In genomic region chr7:30459484-30459883, GRCm38 (mm10) we compare ENCODE assay signal across 33 mouse cellular contexts. TPM values are rescaled to one million over a fixed set of nuclear protein-coding genes. Genes with fewer than 3 reads are reported as not detected.
DNase-seq lines count a peak whose midpoint lies in the region; ATAC-seq and TF ChIP-seq lines count a peak whose summit lies in the region.
"Had no signal": no experiment of that assay in that cellular context is flagged by ENCODE, and none has a peak within 500 bp of the region (broad histone marks: within the 10 kb centered on the region; RNA-seq: fewer than 3 reads in every experiment).

No protein-coding gene starts in this region.

- no peak overlapping the region for H3K27ac ChIP-seq in kidney, embryonic 15.5 days
- H3K27ac ChIP-seq in kidney, adult 2 months (ENCODE audit: insufficient read depth, low read depth, low read length): no peak overlapping the region
- H3K27ac ChIP-seq in neural tube, embryonic 11.5 days (ENCODE audit: low read depth, low read length): no peak overlapping the region
- no peak overlapping the region for H3K27ac ChIP-seq in neural tube, embryonic 15.5 days (replicated peaks)
- H3K27ac ChIP-seq in ES-E14 (ENCODE audit: insufficient read depth, low read depth, low read length, poor library complexity, severe bottlenecking): no peak overlapping the region; the same call in 1 of the 2 replicates
- H3K27ac ChIP-seq: forebrain, embryonic 10.5 days; gastrocnemius, adult 2 months; hindbrain, embryonic 15.5 days had no signal

- in situ Hi-C loops in ES-E14 (cut with MboI; ENCODE audit: low sequenced_read_pairs in 2 of 2, unreplicated experiment in 2 of 2): no loop called here

- no peak overlapping the region for H3K9ac ChIP-seq in kidney, embryonic 15.5 days
- peak overlapping the region; percentile 32 for H3K9ac ChIP-seq in neural tube, embryonic 11.5 days (ENCODE audit: low read length)
- H3K9ac ChIP-seq in neural tube, embryonic 15.5 days (replicated peaks): no peak overlapping the region
- H3K9ac ChIP-seq in ES-E14 (ENCODE audit: insufficient read depth, low read depth, low read length, poor library complexity, severe bottlenecking): peak overlapping the region; percentile 18; the same call in 1 of the 2 replicates
- H3K9ac ChIP-seq: forebrain, postnatal 0 days; hindbrain, embryonic 15.5 days had no signal

- peaks cover 21% of the 10 kb centered on the region for H3K4me1 ChIP-seq in kidney, embryonic 15.5 days
- H3K4me1 ChIP-seq in kidney, adult 2 months (ENCODE audit: control insufficient read depth, insufficient read depth, low read length): no peaks in the 10 kb centered on the region
- H3K4me1 ChIP-seq in neural tube, embryonic 11.5 days (ENCODE audit: control insufficient read depth, insufficient read depth, low read length): peaks cover 10% of the 10 kb centered on the region
- H3K4me1 ChIP-seq in neural tube, embryonic 15.5 days: peaks cover 22% of the 10 kb centered on the region
- H3K4me1 ChIP-seq in ES-E14 (ENCODE audit: control insufficient read depth in 2 of 2, insufficient read depth in 2 of 2, low read length in 2 of 2, poor library complexity in 1 of 2): peaks cover 10 to 42% of the 10 kb centered on the region in 2 experiments

- H3K4me3 ChIP-seq in kidney, embryonic 15.5 days (replicated peaks): no peak overlapping the region
- H3K4me3 ChIP-seq in kidney, adult 2 months (ENCODE audit: insufficient read depth, low read depth, low read length): no peak overlapping the region
- no peak overlapping the region for H3K4me3 ChIP-seq in neural tube, embryonic 11.5 days (ENCODE audit: low read depth, low read length)
- no peak overlapping the region for H3K4me3 ChIP-seq in neural tube, embryonic 15.5 days (replicated peaks)
- H3K4me3 ChIP-seq in ES-E14 (ENCODE audit: insufficient read depth in 1 of 2, low read depth in 1 of 2, low read length in 2 of 2, poor library complexity in 1 of 2, severe bottlenecking in 1 of 2): no peak overlapping the region
- H3K4me3 ChIP-seq: forebrain, embryonic 10.5 days; gastrocnemius, adult 2 months; hindbrain, embryonic 15.5 days had no signal

- no peak for TF ChIP-seq CTCF in kidney, adult 2 months (conservative IDR thresholded peaks at IDR 0.05; ENCODE audit: insufficient read depth, insufficient read length, low read depth, low read length)

- H3K36me3 ChIP-seq in kidney, embryonic 15.5 days: no peaks in the 10 kb centered on the region
- no peaks in the 10 kb centered on the region for H3K36me3 ChIP-seq in kidney, adult 2 months (ENCODE audit: control insufficient read depth, insufficient read depth, low read length)
- H3K36me3 ChIP-seq in neural tube, embryonic 11.5 days (ENCODE audit: control insufficient read depth, insufficient read depth, low read length): no peaks in the 10 kb centered on the region
- no peaks in the 10 kb centered on the region for H3K36me3 ChIP-seq in neural tube, embryonic 15.5 days
- H3K36me3 ChIP-seq in ES-E14 (ENCODE audit: control insufficient read depth, insufficient read depth, low read length, poor library complexity, severe bottlenecking): peaks cover 9% of the 10 kb centered on the region; the same call in 1 of the 2 replicates
- H3K36me3 ChIP-seq: forebrain, embryonic 10.5 days; G1E; hindbrain, embryonic 15.5 days had no signal

- H3K27me3 ChIP-seq in kidney, embryonic 15.5 days: peaks cover 100% of the 10 kb centered on the region
- peaks cover 2% of the 10 kb centered on the region; the same call in 1 of the 2 replicates for H3K27me3 ChIP-seq in kidney, adult 2 months (replicated peaks; ENCODE audit: control insufficient read depth, insufficient read depth, low read length)
- H3K27me3 ChIP-seq in neural tube, embryonic 11.5 days (ENCODE audit: control insufficient read depth, insufficient read depth, low read length): peaks cover 85% of the 10 kb centered on the region
- H3K27me3 ChIP-seq in neural tube, embryonic 15.5 days (replicated peaks): peaks cover 92% of the 10 kb centered on the region

- 43% methylated on average over 6 of the region's 6 CpGs for WGBS in kidney, embryonic 15.5 days
- 22% methylated on average over 6 of the region's 6 CpGs for WGBS in kidney, adult 2 months
- 35% methylated on average over 6 of the region's 6 CpGs for WGBS in neural tube, embryonic 11.5 days
- 23% methylated on average over 6 of the region's 6 CpGs for WGBS in neural tube, embryonic 15.5 days

- ATAC-seq in kidney, embryonic 15.5 days (replicated peaks; ENCODE audit: low FRiP score): 0 out of 2 replicates have a peak, but pooled peaks have one; percentile 13
- no peak for ATAC-seq in neural tube, embryonic 11.5 days (ENCODE audit: insufficient read depth, low FRiP score, low TSS enrichment)
- no peak for ATAC-seq in neural tube, embryonic 15.5 days (ENCODE audit: low FRiP score)
- ATAC-seq: CD4-positive, CD25-positive, alpha-beta regulatory T cell, adult 4 months; forebrain, embryonic 14.5 days; forebrain, postnatal 0 days; Patski had no signal

- no peak overlapping the region for H3K4me2 ChIP-seq in kidney, embryonic 15.5 days
- no peak overlapping the region for H3K4me2 ChIP-seq in neural tube, embryonic 11.5 days (ENCODE audit: low read depth)
- no peak overlapping the region for H3K4me2 ChIP-seq in neural tube, embryonic 15.5 days
- H3K4me2 ChIP-seq: heart, embryonic 11.5 days; hindbrain, embryonic 15.5 days had no signal

- no peaks in the 10 kb centered on the region for H3K9me3 ChIP-seq in kidney, embryonic 15.5 days (replicated peaks)
- H3K9me3 ChIP-seq in neural tube, embryonic 11.5 days (ENCODE audit: control insufficient read depth, low read length): no peaks in the 10 kb centered on the region
- H3K9me3 ChIP-seq in neural tube, embryonic 15.5 days (replicated peaks): no peaks in the 10 kb centered on the region
- H3K9me3 ChIP-seq in ES-E14 (ENCODE audit: control insufficient read depth, insufficient read depth, low read depth, low read length): no peaks in the 10 kb centered on the region
- H3K9me3 ChIP-seq: forebrain, embryonic 10.5 days; G1E; hindbrain, embryonic 15.5 days had no signal

- no peak for TF ChIP-seq POLR2A in kidney, adult 2 months (IDR thresholded peaks at IDR 0.05; ENCODE audit: low read depth, low read length)

- DNase-seq in kidney, adult 8-10 months: no peak
- DNase-seq in kidney, postnatal 10 days: peak; percentile 42
- DNase-seq in kidney, adult 2 months: no peak
- DNase-seq in neural tube, embryonic 11.5 days (ENCODE audit: low spot score): no peak
- DNase-seq in ES-E14 (ENCODE audit: low read depth, low spot score): no peak
- DNase-seq in lung, postnatal 36 days: no peak
- DNase-seq: adrenal gland, postnatal 10 days; adrenal gland, postnatal 36 days; cerebellum, adult 18-20 months; cerebellum, adult 9-10 months; cerebellum, postnatal 14 days; forebrain, postnatal 0 days; gastrocnemius, adult 2 months; gastrocnemius, postnatal 14 days had no signal

TF ChIP-seq in ES-E14, 5 proteins besides CTCF, POLR2A, EP300 and RAD21:
- TF ChIP-seq HCFC1 (IDR thresholded peaks at IDR 0.05; ENCODE audit: borderline replicate concordance, insufficient read depth, low read length) (no peak), CHD2 (IDR thresholded peaks at IDR 0.05; ENCODE audit: low read depth, low read length) (no peak)

RNA-seq across cellular contexts. Expression of gene Nphs1, which starts 1.4 kb away (rescaled TPM):
- polyA plus RNA-seq in kidney, embryonic 15.5 days (2015; fragmentation: Nextera tagmentation; extraction: Ambion mirVana): 3.6 and 4.8 TPM in 2 replicates
- 39.9 and 41.1 TPM in 2 replicates for polyA plus RNA-seq in kidney, adult 2 months (2012; rRNA removed)
- polyA plus RNA-seq in neural tube, embryonic 11.5 days (2014; fragmentation: Nextera tagmentation; extraction: Ambion mirVana): 1.8 and 3.4 TPM in 2 replicates
- polyA plus RNA-seq in neural tube, embryonic 15.5 days (2015; fragmentation: Nextera tagmentation; extraction: Ambion mirVana): 0.14 and 0.23 TPM in 2 replicates
- total RNA-seq in ES-E14 (2012; rRNA removed): 45.7 and 72.5 TPM in 2 replicates
- total RNA-seq: adrenal gland, adult 18-20 months; adrenal gland, postnatal 10 days; adrenal gland, postnatal 36 days; forebrain, postnatal 0 days; gastrocnemius, adult 2 months; gastrocnemius, postnatal 14 days; gastrocnemius, postnatal 4 days; heart, adult 8-10 months; heart, postnatal 25 days had no signal
- polyA plus RNA-seq: CD4-positive, CD25-positive, alpha-beta regulatory T cell, adult 4 months; embryonic facial prominence, embryonic 11.5 days; forebrain, embryonic 10.5 days; G1E; heart, postnatal 0 days; Patski had no signal

RNA-seq across cellular contexts. Expression of gene Kirrel2, which starts 2.0 kb away (rescaled TPM):
- polyA plus RNA-seq in kidney, embryonic 15.5 days (2015; fragmentation: Nextera tagmentation; extraction: Ambion mirVana): 0.54 and 0.77 TPM in 2 replicates
- 0.30 and 0.33 TPM in 2 replicates for polyA plus RNA-seq in kidney, adult 2 months (2012; rRNA removed)
- 19.0 and 19.6 TPM in 2 replicates for polyA plus RNA-seq in neural tube, embryonic 11.5 days (2014; fragmentation: Nextera tagmentation; extraction: Ambion mirVana)
- 0.15 and 0.36 TPM in 2 replicates for polyA plus RNA-seq in neural tube, embryonic 15.5 days (2015; fragmentation: Nextera tagmentation; extraction: Ambion mirVana)
- 10.7 and 29.8 TPM in 2 replicates for total RNA-seq in ES-E14 (2012; rRNA removed)
- total RNA-seq: adrenal gland, adult 18-20 months; adrenal gland, postnatal 10 days; adrenal gland, postnatal 36 days; G1E; gastrocnemius, adult 2 months; gastrocnemius, postnatal 14 days; heart, adult 8-10 months; heart, postnatal 25 days; hematopoietic stem cell, adult 5-6 weeks had no signal
- polyA plus RNA-seq: C2C12; CD4-positive, CD25-positive, alpha-beta regulatory T cell, adult 4 months; G1E; Patski had no signal

RNA-seq across cellular contexts. Expression of gene Aplp1, which starts 14.1 kb away (rescaled TPM):
- 24.1 and 28.6 TPM in 2 replicates for polyA plus RNA-seq in kidney, embryonic 15.5 days (2015; fragmentation: Nextera tagmentation; extraction: Ambion mirVana)
- 13.0 and 14.2 TPM in 2 replicates for polyA plus RNA-seq in kidney, adult 2 months (2012; rRNA removed)
- 150 and 165 TPM in 2 replicates for polyA plus RNA-seq in neural tube, embryonic 11.5 days (2014; fragmentation: Nextera tagmentation; extraction: Ambion mirVana)
- 577 and 709 TPM in 2 replicates for polyA plus RNA-seq in neural tube, embryonic 15.5 days (2015; fragmentation: Nextera tagmentation; extraction: Ambion mirVana)
- total RNA-seq in ES-E14 (2012; rRNA removed): 36.9 and 63.7 TPM in 2 replicates
- total RNA-seq: hematopoietic stem cell, adult 5-6 weeks had no signal
- polyA plus RNA-seq: G1E had no signal

RNA-seq across cellular contexts. Expression of gene Prodh2, which starts 33.9 kb away (rescaled TPM):
- polyA plus RNA-seq in kidney, embryonic 15.5 days (2015; fragmentation: Nextera tagmentation; extraction: Ambion mirVana): 12.8 and 14.4 TPM in 2 replicates
- polyA plus RNA-seq in kidney, adult 2 months (2012; rRNA removed): 218 and 246 TPM in 2 replicates
- polyA plus RNA-seq in neural tube, embryonic 11.5 days (2014; fragmentation: Nextera tagmentation; extraction: Ambion mirVana): not detected in 2 replicates
- 0.42 TPM in 1 of 2 replicates, not detected in the other for polyA plus RNA-seq in neural tube, embryonic 15.5 days (2015; fragmentation: Nextera tagmentation; extraction: Ambion mirVana)
- 0.80 and 0.90 TPM in 2 replicates for total RNA-seq in ES-E14 (2012; rRNA removed)
- total RNA-seq: forebrain, postnatal 0 days; G1E; gastrocnemius, adult 2 months; gastrocnemius, postnatal 14 days; heart, adult 8-10 months; heart, postnatal 25 days; hematopoietic stem cell, adult 5-6 weeks had no signal
- polyA plus RNA-seq: CD4-positive, CD25-positive, alpha-beta regulatory T cell, adult 4 months; embryonic facial prominence, embryonic 11.5 days; embryonic facial prominence, embryonic 14.5 days; forebrain, embryonic 10.5 days; forebrain, embryonic 14.5 days; forebrain, postnatal 0 days; G1E; heart, embryonic 14.5 days; heart, postnatal 0 days had no signal

RNA-seq across cellular contexts. Expression of gene Nfkbid, which starts 38.0 kb away (rescaled TPM):
- polyA plus RNA-seq in kidney, embryonic 15.5 days (2015; fragmentation: Nextera tagmentation; extraction: Ambion mirVana): 1.3 and 2.0 TPM in 2 replicates
- 1.8 and 3.1 TPM in 2 replicates for polyA plus RNA-seq in kidney, adult 2 months (2012; rRNA removed)
- 0.84 and 0.99 TPM in 2 replicates for polyA plus RNA-seq in neural tube, embryonic 11.5 days (2014; fragmentation: Nextera tagmentation; extraction: Ambion mirVana)
- polyA plus RNA-seq in neural tube, embryonic 15.5 days (2015; fragmentation: Nextera tagmentation; extraction: Ambion mirVana): 2.7 and 3.2 TPM in 2 replicates
- total RNA-seq in ES-E14 (2012; rRNA removed): 4.2 and 8.2 TPM in 2 replicates

Comparison
In these comparisons a context has a peak if more than half of its experiments do, and no peak if none do; other contexts are left out.
1. H3K9ac ChIP-seq: peak in neural tube, embryonic 11.5 days (single experiment) and ES-E14 (single experiment); none in kidney, embryonic 15.5 days (single experiment) and neural tube, embryonic 15.5 days (single experiment).
2. RNA of gene Kirrel2, which starts 2.0 kb away (polyA plus RNA-seq): 19.0 to 19.6 TPM in neural tube, embryonic 11.5 days; 0.54 to 0.77 TPM in kidney, embryonic 15.5 days, 0.30 to 0.33 TPM in kidney, adult 2 months and 0.15 to 0.36 TPM in neural tube, embryonic 15.5 days; every median in the first group is over 10 times any median in the second.